Mouse (Mus musculus) C2C12 (cell line): ENCODE measurements around the gene Fate1.

ENCODE experiments used
- CTCF ChIP-seq: IDR thresholded peaks from one replicate; pipeline ENCODE4 v1.5.1; 2011; ENCODE audit not compliant: control insufficient read depth, insufficient read depth, insufficient read length
- USF1 ChIP-seq: IDR thresholded peaks from one replicate; pipeline ENCODE4 v1.6.1; 2011; ENCODE audit warnings: low read depth, mild to moderate bottlenecking, control low read depth, moderate library complexity

- TF ChIP-seq USF1 (no peak), CTCF (no peak)
Measured at GRCm38 (mm10) chrX:71980443-71980842, 7.7 kb downstream of the Fate1 start.
